Mouse (Mus musculus) kidney, postnatal 25 days (tissue): Measurements from ENCODE around the gene Asb7.

Experiments
- DNase-seq, 2 experiments: peaks; one replicate each; pipeline ENCODE4 v3.0.0; 2021; ENCODE audit warnings: mixed read lengths in 2 of 2

The Asb7 gene

GRCm38 (mm10) chr7:66689294-66689619 lies at the start of gene Asb7:
Gene Asb7, minus strand, starts transcription at chr7:66689596.
- no peak for DNase-seq

GRCm38 (mm10) chr7:66737418-66737817 lies 48.0 kb upstream of the Asb7 start:
- DNase-seq = no peak

- no peak for DNase-seq
Measured at GRCm38 (mm10) chr7:66734993-66735392, 45.6 kb upstream of the Asb7 start.

- DNase-seq = no peak
Measured at GRCm38 (mm10) chr7:66734466-66734865, 45.1 kb upstream of the Asb7 start.

GRCm38 (mm10) chr7:66733882-66734281 lies 44.5 kb upstream of the Asb7 start:
- no peak for DNase-seq

GRCm38 (mm10) chr7:66733431-66733830 lies 44.0 kb upstream of the Asb7 start:
- DNase-seq = no peak

- DNase-seq = no peak
Measured at GRCm38 (mm10) chr7:66729232-66729631, 39.8 kb upstream of the Asb7 start.

- no peak for DNase-seq
Measured at GRCm38 (mm10) chr7:66728072-66728471, 38.7 kb upstream of the Asb7 start.

GRCm38 (mm10) chr7:66724954-66725353 lies 35.6 kb upstream of the Asb7 start:
- no peak for DNase-seq

- no peak for DNase-seq
Measured at GRCm38 (mm10) chr7:66724514-66724913, 35.1 kb upstream of the Asb7 start.

- DNase-seq = no peak
Measured at GRCm38 (mm10) chr7:66711166-66711565, 21.8 kb upstream of the Asb7 start.

- no peak for DNase-seq
Measured at GRCm38 (mm10) chr7:66704631-66705030, 15.2 kb upstream of the Asb7 start.

- no peak for DNase-seq
Measured at GRCm38 (mm10) chr7:66702721-66703120, 13.3 kb upstream of the Asb7 start.

- DNase-seq = no peak
Measured at GRCm38 (mm10) chr7:66694467-66694866, 5.1 kb upstream of the Asb7 start.

GRCm38 (mm10) chr7:66689620-66690360 lies 394 bp upstream of the Asb7 start, which contains the start of gene Lins1:
Gene Lins1, plus strand, starts transcription at chr7:66689889.
- peak; percentile 98 to 100 for DNase-seq

GRCm38 (mm10) chr7:66688721-66689120 lies 675 bp downstream of the Asb7 start:
- no peak for DNase-seq

- DNase-seq = no peak
Measured at GRCm38 (mm10) chr7:66682119-66682863, 7.1 kb downstream of the Asb7 start.

- DNase-seq = no peak
Measured at GRCm38 (mm10) chr7:66675800-66676199, 13.6 kb downstream of the Asb7 start.

GRCm38 (mm10) chr7:66667064-66667463 lies 22.3 kb downstream of the Asb7 start:
- no peak for DNase-seq

GRCm38 (mm10) chr7:66663548-66663947 lies 25.8 kb downstream of the Asb7 start:
- no peak for DNase-seq

- peak; percentile 63 to 91 for DNase-seq
Measured at GRCm38 (mm10) chr7:66661572-66661971, 27.8 kb downstream of the Asb7 start.

GRCm38 (mm10) chr7:66660972-66661371 lies 28.4 kb downstream of the Asb7 start:
- no peak for DNase-seq

- DNase-seq = no peak
Measured at GRCm38 (mm10) chr7:66660291-66660690, 29.1 kb downstream of the Asb7 start.

- DNase-seq = peak; percentile 17 to 52
Measured at GRCm38 (mm10) chr7:66655471-66655870, 33.9 kb downstream of the Asb7 start.
